Mouse (Mus musculus) gastrocnemius, postnatal 36 days (tissue): ENCODE results near the gene Prmt6. TPM values are rescaled to one million over a fixed set of nuclear protein-coding genes. Genes with fewer than 3 reads are reported as not detected.
A peak's percentile ranks its signal among the peaks of the same experiment; 100 is the strongest.

ENCODE experiments used
- DNase-seq, 2 experiments: peaks; one replicate each; pipeline ENCODE4 v3.0.0; 2022
- intact Hi-C: fragments of 180-260 bp; cut with DNase I; formaldehyde crosslinking; loops from one replicate; pipeline ENCODE4 v1.15.1; 2025
- long read RNA-seq, 2 experiments: library from polyadenylated mRNA; stranded (forward); transcript quantifications; one replicate each; pipeline ENCODE4 v2.0.0; 2021
- total RNA-seq, 2 experiments: library from RNA; stranded (reverse); gene quantifications; 2 replicates each; pipeline ENCODE4 v1.2.3; 2021

The Prmt6 gene
- total RNA-seq, result 1 to 10 TPM; 2.3 to 3.2 TPM
- long read RNA-seq, experiment 1, partial matches to known transcripts, result 0 of 3 reads
- long read RNA-seq, experiment 1, other reads (novel, unspliced or antisense), result 1 of 3 reads
- long read RNA-seq, experiment 2, partial matches to known transcripts, result 0 of 8 reads
- long read RNA-seq, experiment 2, other reads (novel, unspliced or antisense), result 2 of 8 reads

DNA sequence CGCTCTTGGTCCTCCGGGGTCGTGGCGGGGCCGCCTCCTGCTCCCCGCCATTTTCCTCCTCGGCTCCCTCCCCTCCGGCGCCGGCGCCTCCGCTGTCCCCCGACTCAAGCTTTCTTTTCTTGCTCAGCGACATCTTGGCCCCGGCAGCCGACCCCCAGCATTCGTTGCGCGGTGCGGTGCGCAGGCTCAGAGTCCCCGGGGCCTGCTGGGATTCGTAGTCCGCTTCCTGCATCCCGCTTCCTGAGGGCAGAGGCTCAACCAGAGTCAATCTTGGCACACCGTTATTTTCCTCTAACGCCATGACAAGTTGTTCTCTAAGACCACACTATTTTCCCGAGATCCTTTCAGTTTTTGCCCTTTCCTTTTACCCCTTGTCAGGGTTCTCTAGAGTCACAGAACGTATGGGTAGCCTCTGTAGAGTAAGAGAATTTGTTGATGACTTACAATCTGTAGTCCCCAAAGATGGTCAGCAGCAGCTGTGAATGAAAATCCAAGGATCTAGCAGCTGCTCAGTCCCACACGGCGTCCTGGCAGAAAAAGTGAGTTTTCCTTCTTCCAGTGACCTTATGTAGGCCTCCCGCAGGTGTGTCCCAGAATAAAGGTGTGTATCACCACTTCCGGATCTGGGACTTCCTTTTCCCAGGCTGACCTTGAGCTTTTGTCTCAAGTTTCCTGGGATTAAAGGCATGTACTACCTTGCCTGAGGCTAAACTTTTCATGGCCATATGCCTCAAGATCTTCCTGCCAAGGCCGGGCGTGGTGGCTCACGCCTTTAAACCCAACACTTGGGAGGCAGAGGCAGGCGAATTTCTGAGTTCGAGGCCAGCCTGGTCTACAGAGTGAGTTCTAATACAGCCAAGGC, at the start of gene Prmt6:
Gene Prmt6, minus strand, starts transcription at position 160 of the 862 bp plus-strand sequence.
- intact Hi-C loops, result no loop called here
- peak; percentile 83 to 86 for DNase-seq

DNA sequence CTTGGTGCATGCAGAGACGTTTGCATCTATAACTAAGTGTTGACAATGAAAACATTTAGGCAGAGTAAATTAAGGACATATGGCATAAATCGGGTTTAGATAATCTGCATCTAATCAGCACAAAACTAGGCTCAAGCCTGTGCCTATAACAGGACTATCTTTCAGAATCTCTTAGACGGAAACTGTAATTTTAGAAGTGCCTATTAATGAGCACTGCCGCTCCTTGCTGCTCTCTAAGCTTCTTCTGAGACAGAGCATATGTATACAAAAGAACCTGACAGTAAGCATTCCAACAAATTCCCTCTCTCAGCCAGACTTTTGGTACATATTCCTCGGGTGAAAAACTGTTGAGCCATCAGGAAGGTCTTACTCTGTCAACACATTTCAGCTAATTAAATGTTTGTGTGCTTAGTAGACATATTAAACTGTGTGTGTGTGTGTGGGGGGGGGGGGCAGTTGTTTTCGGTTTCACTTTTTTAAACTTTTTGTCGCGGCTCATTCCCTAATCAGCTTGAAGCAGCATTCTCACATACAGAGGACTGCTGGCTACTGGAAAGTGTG, 39.8 kb upstream of the Prmt6 start:
- DNase-seq, result no peak
- intact Hi-C loops, result no loop called here

DNA sequence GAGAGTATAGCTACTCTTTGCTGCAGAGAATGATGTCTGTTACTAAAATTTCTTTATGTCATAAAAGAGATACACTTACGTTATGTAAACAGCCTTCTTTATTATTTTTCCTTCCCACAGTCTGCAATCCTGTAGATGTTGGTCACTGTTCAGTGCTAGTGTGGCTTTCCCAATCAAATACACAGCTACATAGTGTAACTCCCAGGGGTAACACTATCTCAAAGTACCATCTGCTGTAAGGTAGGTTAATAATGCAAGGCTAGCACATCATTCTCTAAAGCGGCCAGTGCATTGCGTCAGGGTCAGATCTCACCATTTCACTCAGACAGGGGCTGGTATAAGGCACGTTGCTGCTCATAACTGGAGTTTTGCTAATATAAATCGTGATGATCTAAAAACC, 31.9 kb upstream of the Prmt6 start:
- intact Hi-C loops, result no loop called here
- DNase-seq, result no peak

DNA sequence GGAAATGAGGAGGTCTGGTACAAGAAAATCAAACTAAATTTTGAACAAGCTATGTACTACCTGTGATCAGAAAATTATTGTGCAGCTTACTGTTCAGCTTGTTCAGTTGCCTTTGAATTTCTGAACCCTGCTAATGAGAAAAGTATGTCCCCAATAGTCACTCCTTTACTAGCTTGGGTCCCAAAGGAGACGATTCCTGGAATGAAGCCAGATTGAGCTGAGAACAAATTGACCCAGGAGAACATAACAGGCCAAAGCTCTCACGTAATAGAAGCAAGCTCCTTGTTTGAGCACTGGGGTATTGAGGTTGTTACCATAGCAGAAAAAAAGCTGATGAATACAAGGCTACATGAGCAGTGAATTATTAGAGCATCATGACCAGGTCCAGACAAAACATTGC, 17.0 kb upstream of the Prmt6 start:
- no peak for DNase-seq
- intact Hi-C loops, result no loop called here

DNA sequence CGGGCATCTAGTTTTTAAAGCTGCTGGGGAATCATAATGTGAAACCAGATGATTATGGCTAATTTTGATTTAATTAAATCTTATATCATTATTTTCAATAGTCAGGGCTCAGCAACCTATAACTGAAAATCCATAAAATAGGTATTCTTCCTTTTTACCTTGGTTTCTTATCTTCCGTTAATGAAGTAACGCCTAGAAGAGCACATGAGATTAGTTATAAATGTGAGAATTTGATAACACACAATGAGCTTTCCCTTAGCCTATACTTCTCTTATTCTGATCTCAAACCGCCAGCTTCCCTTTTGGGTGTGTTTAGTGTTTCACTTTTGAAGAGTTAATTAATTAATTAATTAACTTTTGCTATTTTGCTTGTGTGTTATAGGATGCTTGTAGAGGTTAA, 2.3 kb upstream of the Prmt6 start:
- intact Hi-C loops, result no loop called here
- DNase-seq, result no peak

DNA sequence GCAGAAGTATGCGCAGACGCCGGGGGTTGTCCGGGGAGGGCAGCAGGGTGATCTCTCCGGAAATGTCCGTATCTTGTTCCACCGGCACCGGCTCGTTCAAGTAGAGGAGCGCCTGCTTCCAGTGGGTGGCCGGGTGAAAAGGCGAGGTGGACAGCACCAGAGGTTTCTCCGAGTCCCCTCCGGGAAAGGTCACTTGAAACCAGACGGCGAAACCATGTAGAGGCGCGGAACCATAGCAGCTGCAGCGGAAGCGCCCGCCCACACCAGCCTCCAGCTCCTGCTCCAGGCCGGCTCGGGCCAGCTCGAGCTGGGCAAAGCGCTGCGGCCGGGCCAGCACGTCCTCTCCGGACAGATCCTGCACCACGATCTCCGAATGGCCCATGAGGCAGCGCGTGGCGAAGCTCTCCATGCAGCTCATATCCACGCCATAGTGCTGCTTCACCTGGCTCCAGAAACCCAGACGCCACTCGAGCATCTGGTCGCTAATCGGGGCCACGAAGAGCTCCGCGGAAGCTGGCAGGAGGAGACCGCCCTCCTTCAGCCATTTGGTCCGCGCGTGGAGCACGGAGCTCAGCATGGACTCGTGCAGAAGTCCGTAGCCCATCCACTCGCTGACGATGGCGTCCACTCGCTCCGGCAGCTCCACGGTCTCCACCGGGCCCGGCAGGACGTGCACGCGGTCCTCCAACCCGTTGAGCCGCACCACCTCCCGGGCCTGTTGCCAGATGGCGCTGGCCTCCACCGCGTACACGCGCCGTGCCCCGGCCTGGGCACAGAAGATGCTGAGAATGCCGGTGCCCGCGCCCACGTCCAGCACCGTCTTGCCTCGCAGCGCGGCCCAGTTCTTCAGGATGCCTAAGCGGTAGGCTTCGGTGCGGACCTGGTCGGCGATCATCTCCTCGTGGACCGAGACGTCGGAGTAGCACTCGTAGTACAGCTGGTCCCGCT, 633 bp downstream of the Prmt6 start:
- intact Hi-C loops, result no loop called here
- DNase-seq, result peak; percentile 56 to 72

DNA sequence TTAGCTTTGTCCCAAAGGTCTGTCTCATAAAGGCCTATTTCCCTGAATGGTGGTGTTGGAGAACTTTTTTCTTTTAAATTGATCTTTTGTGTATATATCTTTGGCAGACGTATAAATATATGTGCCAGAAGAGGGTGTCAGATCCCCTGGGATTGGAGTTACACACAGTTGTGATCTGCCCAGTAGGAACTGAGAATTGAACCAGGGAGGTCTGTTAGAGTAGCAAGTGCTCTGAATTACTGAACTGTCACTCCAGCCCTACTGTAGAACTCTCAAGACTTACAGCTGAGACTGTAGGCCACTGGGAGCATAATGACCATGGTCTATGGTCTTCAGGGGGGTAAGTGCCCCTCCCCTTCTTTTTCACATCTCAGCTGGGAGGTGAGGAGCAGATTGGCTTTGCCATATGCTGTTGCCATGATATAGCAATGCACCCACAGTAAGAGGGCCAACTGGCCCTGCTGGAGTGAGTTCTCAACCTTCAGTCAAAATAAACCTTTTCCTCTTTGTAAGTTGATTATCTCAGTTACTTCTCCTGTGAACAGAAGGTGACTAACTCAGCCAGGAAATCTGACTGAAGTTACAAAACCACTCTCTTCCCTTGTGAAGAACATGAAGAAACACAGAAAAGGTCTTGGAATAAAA, 13.9 kb downstream of the Prmt6 start:
- no peak for DNase-seq
- intact Hi-C loops, result no loop called here

Other genes starting within 250 kb of the Prmt6 start
- under 1 TPM; 0.36 to 0.67 TPM for gene Ntng1, start 107.0 kb downstream of the Prmt6 start, total RNA-seq